Mouse (Mus musculus) left cerebral cortex, postnatal 36 days (tissue): ENCODE measurements at regions not wholly inside any gene's neighbourhood (a gene's known extent, or its start where the extent isn't known, plus 50 kb on each side); places are given as distances from the start of the nearest gene placed in this dataset.
"Not testable (repeated sequence)": the region's sequence is repeated elsewhere in the genome, so short reads cannot be mapped to it uniquely, and the experiment has no call there.

Experiments
- DNase-seq, 2 experiments: peaks; one replicate each; pipeline ENCODE4 v3.0.0; 2021 to 2022; ENCODE audit warnings: low spot score in 2 of 2, mixed read lengths in 1 of 2
- intact Hi-C: fragments of 180-260 bp; cut with DNase I; formaldehyde crosslinking; loops from one replicate; pipeline ENCODE4 v1.15.1; 2025

GRCm38 (mm10) chr10:111587891-111588611, 82.0 kb downstream of the Phlda1 start:
- intact Hi-C loops = no loop called here
- DNase-seq = no peak

GRCm38 (mm10) chr10:111589186-111589585, 83.1 kb downstream of the Phlda1 start:
- DNase-seq = no peak
- intact Hi-C loops = no loop called here

DNA sequence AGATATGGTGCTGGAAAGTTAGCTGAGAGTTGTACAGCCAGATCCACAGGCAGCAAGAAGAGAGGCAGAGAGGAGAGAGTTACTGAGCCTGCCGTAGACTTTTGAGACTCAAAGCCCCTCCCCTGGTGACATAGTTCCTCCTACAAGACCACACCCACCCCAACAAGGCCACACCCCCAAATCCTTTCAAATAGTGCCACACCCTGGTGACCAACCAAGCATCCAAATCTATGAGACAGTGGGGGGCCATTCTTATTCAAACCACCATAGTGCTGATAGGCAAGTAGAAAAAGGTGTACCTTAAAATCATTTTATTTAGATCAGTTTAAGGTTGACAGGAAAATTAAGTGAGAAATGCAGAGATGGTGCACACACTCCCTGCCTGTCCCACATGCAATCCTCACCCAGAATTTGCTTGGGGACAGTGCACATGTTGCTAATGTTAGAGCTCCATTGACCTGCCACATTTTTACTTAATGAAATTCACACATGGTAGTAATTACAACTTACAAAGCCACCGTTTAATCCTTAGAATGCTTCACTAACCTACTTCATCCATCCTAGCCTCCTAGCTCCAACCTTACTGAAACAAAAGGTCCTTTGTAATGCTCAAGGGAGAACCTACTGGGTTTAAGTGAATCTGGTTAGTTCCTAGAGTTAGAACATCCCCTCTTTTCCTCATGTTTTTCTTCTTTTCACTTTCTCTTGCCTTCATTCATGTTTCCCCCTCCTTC, 86.5 kb downstream of the Phlda1 start:
- DNase-seq = no peak
- intact Hi-C loops = no loop called here

DNA sequence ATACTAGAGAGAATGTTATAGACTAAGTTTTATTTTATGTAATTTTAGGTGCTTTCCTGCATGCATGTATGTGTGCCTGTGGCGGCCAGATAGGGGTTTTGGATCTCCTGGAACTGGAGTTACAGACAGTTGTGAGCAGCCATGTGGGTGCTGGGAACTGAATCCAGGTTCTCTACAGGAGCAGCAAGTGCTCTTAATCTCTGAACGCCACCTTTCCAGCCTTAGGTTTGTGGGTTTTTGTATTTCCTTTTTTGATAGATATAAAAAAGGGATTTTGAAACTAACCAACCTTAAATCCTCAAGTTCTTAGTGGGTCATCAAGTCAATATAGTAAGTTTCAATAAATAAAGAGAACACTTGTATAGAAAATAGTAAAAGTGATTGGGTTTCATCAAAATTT, 87.2 kb downstream of the Phlda1 start:
- no peak for DNase-seq
- intact Hi-C loops = no loop called here

DNA sequence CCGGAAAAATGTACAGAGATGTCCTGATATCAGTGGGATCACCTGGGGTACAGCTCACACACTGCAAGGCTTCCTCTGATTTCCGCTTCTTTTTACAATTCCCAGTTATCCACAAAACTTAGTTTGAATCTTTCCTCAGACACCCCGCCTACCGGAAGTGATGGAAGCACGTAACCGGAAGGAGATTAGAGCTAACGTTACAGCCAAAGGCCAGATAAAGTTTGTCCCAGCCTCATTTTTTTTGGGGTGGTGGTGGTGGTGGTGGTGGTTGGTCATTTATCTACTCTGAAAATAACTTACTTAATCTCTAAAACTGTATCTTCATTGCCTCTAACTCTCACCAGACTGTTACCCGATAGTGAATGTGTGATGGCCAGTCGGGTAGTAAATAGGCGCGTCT, 88.1 kb downstream of the Phlda1 start:
- intact Hi-C loops = no loop called here
- DNase-seq = no peak

DNA sequence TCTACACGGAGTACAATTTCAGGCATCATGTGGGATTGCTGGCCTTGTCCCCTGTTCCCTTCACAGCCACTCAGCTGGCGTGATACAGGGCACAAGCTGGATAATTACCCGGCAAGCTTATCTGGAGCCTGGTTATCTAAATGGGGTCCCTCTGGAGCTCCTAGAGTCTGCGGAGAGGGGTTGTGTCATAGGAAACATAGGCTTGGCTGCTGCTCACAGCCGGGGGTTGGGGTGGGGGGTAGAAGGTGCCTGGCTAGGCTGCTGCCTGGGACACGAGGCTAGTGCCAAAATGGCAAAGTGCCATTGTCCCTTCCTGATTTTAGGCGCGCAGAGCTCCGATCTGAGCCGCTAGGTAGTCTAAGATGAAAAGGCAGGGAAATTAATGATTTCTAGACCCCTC, 88.6 kb downstream of the Phlda1 start:
- DNase-seq = no peak
- intact Hi-C loops = no loop called here

- intact Hi-C loops = no loop called here
- no peak for DNase-seq
Observed at GRCm38 (mm10) chr10:111595513-111595995, 89.5 kb downstream of the Phlda1 start.

- no peak for DNase-seq
- intact Hi-C loops = no loop called here
Observed at GRCm38 (mm10) chr10:111598650-111599049, 92.6 kb downstream of the Phlda1 start.

- intact Hi-C loops = no loop called here
- no peak for DNase-seq
Observed at GRCm38 (mm10) chr10:111599297-111600250, 93.5 kb downstream of the Phlda1 start.

GRCm38 (mm10) chr10:111600251-111600620, 94.2 kb downstream of the Phlda1 start:
- no peak for DNase-seq
- intact Hi-C loops = no loop called here

DNA sequence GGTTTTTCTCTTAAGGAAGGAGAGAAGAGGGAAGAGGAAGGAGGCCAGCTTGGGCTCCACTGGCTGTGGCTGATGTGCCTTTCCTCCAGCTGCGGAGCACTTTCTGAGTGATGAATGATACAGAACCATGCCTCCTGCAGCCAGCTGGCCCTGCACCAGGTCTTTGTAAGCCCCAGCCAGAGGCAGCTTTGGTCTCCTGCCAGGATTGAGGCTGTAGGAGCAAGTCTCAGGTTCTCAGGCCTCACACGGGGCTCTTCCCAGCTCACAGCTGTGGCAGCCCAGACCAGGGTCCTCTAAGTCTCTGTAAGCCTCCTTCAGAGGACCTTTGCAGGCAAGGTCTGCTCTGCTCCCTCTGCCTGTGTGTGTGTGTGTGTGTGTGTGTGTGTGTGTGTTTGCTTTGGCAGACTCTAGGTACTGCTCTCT, 94.6 kb downstream of the Phlda1 start:
- intact Hi-C loops = no loop called here
- peak; percentile 28 to 52 for DNase-seq

DNA sequence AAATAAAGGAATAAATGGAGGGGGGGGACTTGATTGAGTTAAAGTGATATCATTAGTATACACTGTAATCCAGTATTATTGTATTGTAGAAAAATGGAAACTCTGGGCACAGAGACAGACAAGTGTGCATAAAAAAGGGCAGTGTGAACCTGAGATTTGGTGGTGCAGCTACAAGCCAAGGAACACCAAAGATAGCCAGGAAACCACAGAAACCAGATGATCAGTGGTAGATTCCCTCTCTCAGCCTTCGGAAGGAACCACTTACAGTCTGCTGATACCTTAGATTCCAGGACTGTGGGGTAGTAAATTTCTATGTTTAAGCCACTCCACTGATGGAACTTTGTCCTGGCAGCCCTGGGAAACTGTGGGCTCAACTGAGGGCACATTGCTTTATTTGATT, 97.1 kb downstream of the Phlda1 start:
- no peak for DNase-seq
- intact Hi-C loops = no loop called here

DNA sequence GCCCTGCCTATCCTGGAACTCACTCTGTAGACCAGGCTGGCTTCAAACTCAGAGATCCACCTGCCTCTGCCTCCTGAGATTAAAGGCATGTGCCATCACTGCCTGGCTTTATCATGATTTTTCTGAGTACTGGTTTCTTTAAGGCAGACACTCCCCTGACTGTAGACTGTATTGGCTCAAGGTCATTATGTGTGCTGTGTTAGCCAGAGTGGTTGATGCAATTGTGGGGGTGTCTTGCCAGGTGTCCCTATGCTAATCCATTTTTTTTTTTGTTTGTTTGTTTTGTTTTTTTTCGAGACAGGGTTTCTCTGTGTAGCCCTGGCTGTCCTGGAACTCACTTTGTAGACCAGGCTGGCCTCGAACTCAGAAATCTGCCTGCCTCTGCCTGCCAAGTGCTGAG, 101.3 kb downstream of the Phlda1 start:
- DNase-seq, intact Hi-C loops: not testable (repeated sequence)

DNA sequence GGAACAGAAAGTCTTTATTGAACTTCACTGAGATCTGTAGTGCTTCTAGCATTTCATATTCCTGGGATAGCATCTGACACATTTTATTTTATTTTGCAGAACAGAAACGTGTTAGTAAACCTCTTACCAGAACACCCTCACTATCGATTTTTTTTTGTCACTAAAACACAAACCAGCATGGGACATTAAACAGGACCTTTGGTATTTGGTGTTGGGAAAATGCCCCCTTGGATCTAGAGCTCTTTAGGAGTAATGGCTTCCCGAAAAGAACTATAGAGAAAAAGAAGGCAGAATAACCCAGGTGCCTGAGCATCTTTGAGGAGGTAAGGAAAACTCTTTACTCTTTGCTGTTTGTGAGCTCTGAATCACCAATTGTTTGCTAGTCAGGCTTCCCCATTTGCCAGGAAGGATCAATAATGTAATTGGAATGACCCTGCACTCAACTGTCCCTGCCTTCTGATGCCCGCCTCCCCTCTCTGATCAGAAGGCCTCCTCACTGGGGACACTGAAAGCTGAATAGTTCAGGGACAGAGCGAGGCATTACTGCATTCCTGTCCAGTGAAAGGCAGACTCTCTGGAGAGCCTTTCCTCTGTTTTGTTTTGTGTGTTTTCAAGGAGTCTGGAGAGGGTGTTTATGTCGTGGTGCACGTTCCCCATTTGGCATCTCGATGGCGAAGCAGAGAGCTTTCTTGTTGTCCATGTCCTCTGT, 102.5 kb downstream of the Phlda1 start:
- DNase-seq = no peak
- intact Hi-C loops = no loop called here

- intact Hi-C loops = no loop called here
- no peak for DNase-seq
Observed at GRCm38 (mm10) chr10:111609889-111610288, 103.8 kb downstream of the Phlda1 start.

DNA sequence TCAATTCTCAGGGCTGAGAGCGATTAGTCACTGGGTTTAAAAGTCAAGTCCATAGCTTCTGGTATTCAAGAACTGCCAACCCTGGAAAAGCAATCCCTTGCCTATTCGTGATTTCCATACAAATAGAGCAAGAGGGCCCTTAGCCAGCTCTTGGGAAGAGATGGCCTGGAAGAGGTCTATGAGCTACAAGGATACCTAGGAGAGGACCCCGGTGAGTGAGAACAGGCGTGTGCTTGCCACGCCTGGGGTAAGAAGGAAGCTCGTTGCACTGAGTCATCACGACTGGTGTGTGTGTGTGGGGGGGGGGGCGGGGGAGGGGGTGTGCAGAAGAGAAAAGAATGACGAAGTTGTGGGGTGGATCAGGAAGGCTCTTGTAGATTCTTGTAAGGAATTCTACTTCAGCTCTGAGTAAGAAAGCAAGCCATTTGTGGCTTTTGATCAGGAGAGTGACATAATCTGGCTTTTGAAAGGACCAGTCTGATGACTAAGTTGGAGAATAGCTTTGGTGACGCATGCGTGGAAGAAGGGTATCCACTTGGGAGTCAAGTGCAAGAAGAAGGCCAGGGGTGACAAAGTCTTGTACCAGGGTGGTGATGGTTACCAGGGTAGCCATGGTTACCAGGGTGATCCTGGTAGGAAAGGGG, 113.7 kb downstream of the Phlda1 start:
- intact Hi-C loops = no loop called here
- DNase-seq = no peak

DNA sequence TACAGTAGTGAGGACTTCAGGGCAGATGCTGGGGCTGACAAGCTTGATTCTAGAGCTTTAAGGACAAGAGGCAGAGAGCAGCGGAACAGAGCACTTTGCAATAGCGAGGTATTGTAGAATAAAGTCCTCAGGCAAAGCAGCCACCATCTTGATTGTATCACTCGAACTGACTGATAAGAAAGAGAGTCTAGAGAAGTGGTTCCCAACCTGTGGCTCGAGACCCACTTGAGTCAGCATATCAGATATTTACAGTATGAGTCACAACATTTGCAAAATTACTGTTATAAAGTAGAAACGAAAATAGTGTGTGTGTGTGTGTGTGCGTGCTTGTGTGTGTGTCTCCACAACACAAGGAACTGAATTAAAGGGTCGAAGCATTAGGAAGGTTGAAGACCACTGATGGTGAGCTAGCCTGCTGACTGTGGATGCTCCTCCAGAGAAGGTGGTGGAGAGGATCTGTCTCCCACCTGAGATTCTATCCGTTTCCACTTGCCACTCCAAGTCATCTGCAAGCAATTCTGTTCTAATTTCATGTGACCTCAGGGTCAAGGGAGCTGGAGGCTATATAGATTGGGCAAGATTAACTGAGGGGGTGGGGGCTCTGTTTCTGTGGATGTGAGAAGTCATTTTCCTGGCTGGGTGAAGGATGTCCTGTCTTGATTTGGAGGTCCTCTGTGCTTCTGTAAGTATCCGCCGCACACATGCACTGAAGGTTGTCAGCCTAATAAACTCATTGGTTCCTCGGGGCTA, 115.0 kb downstream of the Phlda1 start:
- intact Hi-C loops = no loop called here
- no peak for DNase-seq

GRCm38 (mm10) chr10:111622789-111623188, 116.7 kb downstream of the Phlda1 start:
- intact Hi-C loops = no loop called here
- no peak for DNase-seq
